Mouse (Mus musculus) heart, embryonic 11.5 days (tissue): Measurements from ENCODE around the gene Spo11. TPM values are rescaled to one million over a fixed set of nuclear protein-coding genes. Genes with fewer than 3 reads are reported as not detected.

ENCODE experiments used
- ATAC-seq: fragments of 200-750 bp; cut with Nextera tagmentation; replicated peaks from 2 replicates; pipeline ENCODE4 v1.8.0; 2017; ENCODE audit warnings: moderate library complexity; ENCODE audit not compliant: insufficient number of reproducible peaks, low FRiP score, low TSS enrichment
- H3K27ac ChIP-seq: fragments of 300-500 bp; sonication (generic); 2 replicates; pipeline ENCODE4 v1.5.1; 2014; ENCODE audit warnings: mild to moderate bottlenecking, low read depth, low read length
- H3K27me3 ChIP-seq: fragments of 300-500 bp; sonication (generic); 2 replicates; pipeline ENCODE4 v1.6.1; 2014; ENCODE audit warnings: mild to moderate bottlenecking, low read length, mixed read lengths; ENCODE audit not compliant: control insufficient read depth, insufficient read depth
- H3K36me3 ChIP-seq: fragments of 300-500 bp; sonication (generic); 2 replicates; pipeline ENCODE4 v1.6.1; 2014; ENCODE audit warnings: mild to moderate bottlenecking, low read length, moderate library complexity, mixed read lengths; ENCODE audit not compliant: control insufficient read depth, insufficient read depth
- H3K4me1 ChIP-seq: fragments of 300-500 bp; sonication (generic); 2 replicates; pipeline ENCODE4 v1.6.1; 2014; ENCODE audit warnings: low read length; ENCODE audit not compliant: control insufficient read depth, insufficient read depth
- H3K4me2 ChIP-seq: fragments of 300-500 bp; sonication (generic); 2 replicates; pipeline ENCODE4 v1.6.1; 2014; ENCODE audit warnings: mild to moderate bottlenecking, moderate library complexity
- H3K4me3 ChIP-seq: fragments of 300-500 bp; sonication (generic); 2 replicates; pipeline ENCODE4 v1.5.1; 2014; ENCODE audit warnings: low read depth, low read length
- H3K9ac ChIP-seq: fragments of 300-500 bp; sonication (generic); 2 replicates; pipeline ENCODE4 v1.6.1; 2014; ENCODE audit warnings: mild to moderate bottlenecking, low read depth, low read length, moderate library complexity
- H3K9me3 ChIP-seq: fragments of 300-500 bp; sonication (generic); replicated peaks from 2 replicates; pipeline ENCODE4 v1.6.1; 2016; ENCODE audit warnings: low read length; ENCODE audit not compliant: control insufficient read depth
- WGBS: fragments of 180-500 bp; shearing (Covaris S2); extraction: QIAGEN DNeasy Blood & Tissue Kit; methylation state at CpG from one replicate; pipeline ENCODE4 v1.1.7; 2014; ENCODE audit not compliant: insufficient replicate concordance; 5-methylcytosine and 5-hydroxymethylcytosine counted together
- polyA plus RNA-seq: library from polyadenylated mRNA; unstranded; fragments of >200 nt; fragmentation: Nextera tagmentation; extraction: Ambion mirVana; gene quantifications from 2 replicates; pipeline ENCODE4 v1.2.1, GENCODE M21; 2014

Spo11 gene
- polyA plus RNA-seq, result 0.17 and 0.19 TPM in 2 replicates

- 0 out of 2 replicates have a peak within 1 kb of the TSS, but pooled peaks have one; percentile 5 for H3K4me3 ChIP-seq
- H3K4me1 ChIP-seq, result peaks cover 16% of the 10 kb centered on the region
- peak within 1 kb of the TSS; percentile 52 for H3K4me2 ChIP-seq
- H3K9ac ChIP-seq, result peak within 1 kb of the TSS; percentile 49; the same call in 1 of the 2 replicates
- WGBS, result 17% methylated on average over 14 of the region's 14 CpGs
- H3K27ac ChIP-seq, result no peak within 1 kb of the TSS
- no peaks in the 10 kb centered on the region for H3K36me3 ChIP-seq
- H3K9me3 ChIP-seq, result no peaks in the 10 kb centered on the region
- ATAC-seq, result no peak
- no peaks in the 10 kb centered on the region for H3K27me3 ChIP-seq
These were observed at the start of gene Spo11 for GRCm38 (mm10) chr2:172977409-172978130. Gene Spo11 (plus strand): TSS chr2:172977700.

DNA sequence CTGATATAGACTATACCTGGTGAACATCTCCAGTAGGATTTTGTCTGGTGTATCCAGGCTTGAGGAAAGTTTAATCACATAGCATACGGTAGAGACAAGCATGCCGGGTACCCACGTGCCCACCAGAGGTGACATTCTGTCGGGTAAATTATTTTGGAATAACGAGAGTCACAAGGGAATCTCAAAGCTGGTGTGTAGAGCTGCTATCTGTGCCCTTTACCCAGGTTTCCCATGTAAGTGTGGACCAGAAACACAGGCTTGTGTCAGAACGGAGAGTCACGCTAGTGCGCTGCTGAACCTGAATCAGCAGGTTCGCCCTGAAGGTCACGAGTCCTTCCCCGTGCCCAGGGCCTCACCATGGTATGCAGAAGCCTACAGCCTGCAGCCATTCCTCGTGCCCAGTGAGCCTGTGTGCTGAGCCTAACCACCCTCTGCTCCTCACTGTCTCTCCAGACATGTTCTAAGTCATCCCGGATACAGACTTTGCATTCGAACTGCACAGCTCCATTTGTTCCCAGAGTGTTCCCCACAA, 47.5 kb upstream of the Spo11 start:
- H3K36me3 ChIP-seq, result no peaks in the 10 kb centered on the region
- 60% methylated on average over 14 of the region's 14 CpGs for WGBS
- H3K4me1 ChIP-seq, result peaks cover 72% of the 10 kb centered on the region
- H3K4me2 ChIP-seq, result peak overlapping the region; percentile 4; the same call in 1 of the 2 replicates
- H3K9ac ChIP-seq, result peak overlapping the region; percentile 13; the same call in 1 of the 2 replicates
- peak overlapping the region; percentile 55 for H3K27ac ChIP-seq
- H3K4me3 ChIP-seq, result no peak overlapping the region
- peaks cover under 1% of the 10 kb centered on the region; the same call in 1 of the 2 replicates for H3K27me3 ChIP-seq
- no peak for ATAC-seq
- no peaks in the 10 kb centered on the region for H3K9me3 ChIP-seq

DNA sequence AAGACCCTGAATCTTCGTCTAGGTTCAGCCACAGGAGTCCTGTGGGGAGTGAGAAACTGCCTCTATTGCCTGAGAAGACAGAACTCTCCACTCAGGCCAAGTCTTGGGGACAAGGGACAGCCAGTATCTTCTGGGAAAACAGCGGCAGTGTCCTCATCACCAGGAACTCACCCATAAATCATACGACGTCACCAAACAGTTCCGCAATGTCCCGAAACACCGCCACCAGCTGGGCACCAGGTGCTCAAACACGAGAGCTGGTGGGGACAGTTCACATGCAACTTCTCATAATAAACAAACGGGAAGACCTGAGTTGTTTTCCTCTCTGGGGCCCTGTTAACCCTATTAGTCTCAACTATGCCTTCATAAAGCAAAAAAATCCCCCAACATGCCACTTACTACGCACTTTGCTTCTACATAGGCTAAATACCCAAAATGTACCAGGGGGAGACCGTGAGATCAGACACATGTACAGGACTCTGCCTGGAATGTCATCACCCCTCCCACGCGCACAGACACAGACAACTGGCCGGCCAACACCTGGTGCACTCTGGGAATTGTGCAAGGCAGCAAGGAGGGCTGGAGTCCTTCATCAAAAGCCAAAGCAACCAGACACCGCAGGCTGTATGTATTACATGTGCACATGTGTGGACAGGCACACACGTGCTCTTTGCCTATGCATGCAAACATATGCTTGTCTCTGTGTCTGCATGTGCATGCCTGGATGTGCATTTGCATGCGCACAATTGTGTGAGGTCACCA, 46.2 kb upstream of the Spo11 start:
- peaks cover 7% of the 10 kb centered on the region for H3K27me3 ChIP-seq
- H3K4me3 ChIP-seq, result no peak overlapping the region
- no peaks in the 10 kb centered on the region for H3K9me3 ChIP-seq
- no peaks in the 10 kb centered on the region for H3K36me3 ChIP-seq
- H3K4me1 ChIP-seq, result peaks cover 74% of the 10 kb centered on the region
- no peak overlapping the region for H3K4me2 ChIP-seq
- peak overlapping the region; percentile 55 for H3K27ac ChIP-seq
- 74% methylated on average over 17 of the region's 17 CpGs for WGBS
- no peak overlapping the region for H3K9ac ChIP-seq
- ATAC-seq, result no peak

- Histone ChIP-seq H3K9ac (peak overlapping the region; percentile 76), H3K27me3 (peaks cover 28% of the 10 kb centered on the region), H3K4me2 (peak overlapping the region; percentile 90), H3K27ac (peak overlapping the region; percentile 90), H3K4me1 (peaks cover 64% of the 10 kb centered on the region), H3K4me3 (peak overlapping the region; percentile 39), H3K9me3 (no peaks in the 10 kb centered on the region), H3K36me3 (no peaks in the 10 kb centered on the region)
- WGBS, result 2% methylated on average over 34 of the region's 34 CpGs
- 0 out of 2 replicates have a peak, but pooled peaks have one; percentile 27 for ATAC-seq
These were observed 43.7 kb upstream of the Spo11 start for GRCm38 (mm10) chr2:172933631-172934419.

- Histone ChIP-seq H3K4me1 (peaks cover 59% of the 10 kb centered on the region), H3K4me2 (peak overlapping the region; percentile 90), H3K9me3 (no peaks in the 10 kb centered on the region), H3K9ac (peak overlapping the region; percentile 76), H3K36me3 (no peaks in the 10 kb centered on the region), H3K27ac (peak overlapping the region; percentile 90), H3K4me3 (peak overlapping the region; percentile 39), H3K27me3 (peaks cover 34% of the 10 kb centered on the region)
- 8% methylated on average over 8 of the region's 8 CpGs for WGBS
- no peak for ATAC-seq
These were observed 43.1 kb upstream of the Spo11 start for GRCm38 (mm10) chr2:172934420-172934788.

DNA sequence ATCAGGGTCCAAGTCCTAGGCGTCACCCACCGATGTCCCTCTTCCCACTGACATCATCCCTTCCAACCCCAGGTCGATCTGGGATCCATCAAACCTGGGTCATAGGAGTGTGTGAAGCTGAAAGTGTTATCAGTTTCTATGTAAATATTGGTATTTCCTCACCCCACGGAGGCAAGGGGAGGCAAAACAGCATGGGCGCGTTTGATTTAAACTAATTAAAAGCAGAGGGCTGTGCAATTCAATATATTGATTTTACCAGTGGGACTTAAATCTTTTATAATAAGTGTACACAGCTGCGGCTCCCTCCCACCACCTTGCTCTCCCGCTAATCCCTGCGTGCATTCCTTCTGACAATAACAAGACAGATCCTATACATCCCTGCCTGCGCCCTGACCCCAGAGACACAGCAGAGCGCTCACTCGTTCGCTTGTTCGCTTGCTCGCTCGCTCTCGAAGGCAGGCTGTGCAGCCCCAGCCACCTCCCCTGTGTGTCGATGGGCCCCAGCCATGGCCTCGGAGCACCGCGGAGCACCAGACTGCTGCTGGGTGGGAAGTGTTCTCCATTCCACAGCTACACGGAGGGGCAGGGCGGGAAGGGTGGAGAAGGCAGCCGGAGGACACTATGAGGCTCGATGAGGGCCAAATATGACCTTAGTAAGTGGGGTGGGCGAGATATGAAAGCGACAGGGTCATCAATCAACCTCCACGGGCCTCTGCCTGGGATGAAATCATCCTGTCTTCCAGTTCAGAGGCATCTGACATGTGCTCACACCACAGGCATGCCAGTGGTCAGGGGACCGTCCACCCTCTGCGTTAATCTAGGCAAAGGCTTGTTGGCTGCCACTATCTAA, 42.4 kb upstream of the Spo11 start:
- no peak for ATAC-seq
- H3K27ac ChIP-seq, result peak overlapping the region; percentile 90
- H3K36me3 ChIP-seq, result no peaks in the 10 kb centered on the region
- 3% methylated on average over 30 of the region's 30 CpGs for WGBS
- peak overlapping the region; percentile 39 for H3K4me3 ChIP-seq
- H3K9ac ChIP-seq, result peak overlapping the region; percentile 76
- H3K4me2 ChIP-seq, result peak overlapping the region; percentile 90
- peaks cover 41% of the 10 kb centered on the region for H3K27me3 ChIP-seq
- H3K4me1 ChIP-seq, result peaks cover 51% of the 10 kb centered on the region
- H3K9me3 ChIP-seq, result no peaks in the 10 kb centered on the region

- Histone ChIP-seq H3K4me3 (peak overlapping the region; percentile 79), H3K4me1 (peaks cover 46% of the 10 kb centered on the region)
These were observed 41.5 kb upstream of the Spo11 start for GRCm38 (mm10) chr2:172935776-172936562.

More at GRCm38 (mm10) chr2:172935776-172936562, 41.5 kb upstream of the Spo11 start:
- peak overlapping the region; percentile 90 for H3K4me2 ChIP-seq
- no peaks in the 10 kb centered on the region for H3K36me3 ChIP-seq
- peaks cover 45% of the 10 kb centered on the region for H3K27me3 ChIP-seq
- H3K9ac ChIP-seq, result peak overlapping the region; percentile 90
- peak overlapping the region; percentile 90 for H3K27ac ChIP-seq
- 22% methylated on average over 12 of the region's 12 CpGs for WGBS
- ATAC-seq, result no peak
- H3K9me3 ChIP-seq, result no peaks in the 10 kb centered on the region
